Mouse (Mus musculus) heart, embryonic 13.5 days (tissue): ENCODE results near the gene Atp8b4. TPM values are rescaled to one million over a fixed set of nuclear protein-coding genes. Genes with fewer than 3 reads are reported as not detected.

Source experiments
- ATAC-seq: fragments of 200-750 bp; cut with Nextera tagmentation; 2 replicates; pipeline ENCODE4 v1.8.0; 2017; ENCODE audit warnings: moderate TSS enrichment; ENCODE audit not compliant: insufficient number of reproducible peaks, low FRiP score, low TSS enrichment; ENCODE audit errors: extremely low read depth
- H3K27ac ChIP-seq: fragments of 300-500 bp; sonication (generic); replicated peaks from 2 replicates; pipeline ENCODE4 v1.5.1; 2015; ENCODE audit warnings: moderate library complexity, mild to moderate bottlenecking, inconsistent platforms
- H3K27me3 ChIP-seq: fragments of 300-500 bp; sonication (generic); replicated peaks from 2 replicates; pipeline ENCODE4 v1.6.1; 2015; ENCODE audit warnings: mild to moderate bottlenecking, inconsistent platforms
- H3K36me3 ChIP-seq: fragments of 300-500 bp; sonication (generic); 2 replicates; pipeline ENCODE4 v1.6.1; 2015; ENCODE audit warnings: mild to moderate bottlenecking, inconsistent platforms
- H3K4me1 ChIP-seq: fragments of 300-500 bp; sonication (generic); 2 replicates; pipeline ENCODE4 v1.6.1; 2015; ENCODE audit warnings: inconsistent platforms
- H3K4me2 ChIP-seq: fragments of 300-500 bp; sonication (generic); 2 replicates; pipeline ENCODE4 v1.6.1; 2015; ENCODE audit warnings: inconsistent platforms, mild to moderate bottlenecking, moderate library complexity
- H3K4me3 ChIP-seq: fragments of 300-500 bp; sonication (generic); 2 replicates; pipeline ENCODE4 v1.5.1; 2015; ENCODE audit warnings: moderate library complexity, mild to moderate bottlenecking, inconsistent platforms
- H3K9ac ChIP-seq: fragments of 300-500 bp; sonication (generic); 2 replicates; pipeline ENCODE4 v1.6.1; 2015; ENCODE audit warnings: inconsistent platforms, mild to moderate bottlenecking, moderate library complexity
- H3K9me3 ChIP-seq: fragments of 300-500 bp; sonication (generic); 2 replicates; pipeline ENCODE4 v1.6.1; 2016; ENCODE audit warnings: inconsistent platforms
- WGBS: fragments of 180-500 bp; shearing (Covaris S2); methylation state at CpG from one replicate; pipeline ENCODE4 v1.1.7; 2015; ENCODE audit warnings: mixed read lengths; 5-methylcytosine and 5-hydroxymethylcytosine counted together
- polyA plus RNA-seq: library from polyadenylated mRNA; unstranded; fragments of >200 nt; fragmentation: Nextera tagmentation; extraction: Ambion mirVana; gene quantifications from 2 replicates; pipeline ENCODE4 v1.2.1, GENCODE M21; 2015

Gene Atp8b4
- polyA plus RNA-seq, 1 experiment from 2014 or later, result 0.27 TPM

DNA sequence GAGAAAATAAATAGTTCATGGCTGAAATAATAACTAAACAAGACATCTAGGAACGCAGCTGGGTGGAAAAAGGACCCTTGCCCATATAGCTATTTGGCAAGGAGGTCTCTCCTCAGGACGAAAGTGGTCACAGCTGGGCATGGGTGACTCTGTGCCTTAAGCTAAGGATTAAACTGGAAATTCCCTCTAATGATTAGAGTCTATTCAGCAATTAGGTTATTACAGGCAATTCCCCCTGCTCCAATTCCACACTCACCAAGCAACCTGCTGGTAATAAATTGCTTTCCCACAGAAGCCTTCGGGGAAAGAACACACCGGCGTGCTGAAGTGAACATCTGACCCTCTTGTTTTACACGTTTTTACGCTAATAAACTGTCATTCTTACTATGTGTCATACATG, 5.2 kb downstream of the Atp8b4 start:
- Histone ChIP-seq H3K36me3 (no peaks in the 10 kb centered on the region), H3K4me3 (no peak overlapping the region), H3K4me2 (no peak overlapping the region), H3K4me1 (0 out of 2 replicates have a peak, but pooled peaks cover 6% of the 10 kb centered on the region), H3K27ac (no peak overlapping the region), H3K9me3 (no peaks in the 10 kb centered on the region), H3K27me3 (no peaks in the 10 kb centered on the region), H3K9ac (no peak overlapping the region)
- no peak for ATAC-seq
- WGBS, result 86% methylated on average over 7 of the region's 7 CpGs

DNA sequence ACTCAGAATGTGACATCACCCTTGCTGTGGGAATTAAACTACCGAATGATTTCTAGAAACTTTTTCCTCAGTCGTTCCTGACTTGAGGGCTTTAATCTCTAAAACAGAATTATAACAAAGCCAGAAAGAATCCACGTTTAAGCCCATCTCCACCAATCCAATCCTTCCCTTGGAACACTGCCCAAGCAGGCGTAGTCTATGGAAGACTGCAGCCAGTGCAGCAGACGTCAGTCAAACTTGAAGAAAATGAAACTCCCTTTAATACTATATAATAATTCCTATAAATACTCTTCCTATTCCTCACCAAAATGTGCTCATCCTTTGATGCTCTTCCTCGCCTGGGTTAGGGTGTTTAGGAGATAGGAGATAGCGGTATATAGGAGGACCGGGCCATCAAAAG, 7.2 kb downstream of the Atp8b4 start:
- H3K36me3 ChIP-seq, result no peaks in the 10 kb centered on the region
- H3K4me1 ChIP-seq, result 0 out of 2 replicates have a peak, but pooled peaks cover 6% of the 10 kb centered on the region
- H3K9me3 ChIP-seq, result no peaks in the 10 kb centered on the region
- no peak overlapping the region for H3K4me3 ChIP-seq
- no peak overlapping the region for H3K9ac ChIP-seq
- no peak overlapping the region for H3K27ac ChIP-seq
- H3K27me3 ChIP-seq, result no peaks in the 10 kb centered on the region
- WGBS, result 71% methylated on average over 8 of the region's 8 CpGs
- ATAC-seq, result no peak
- H3K4me2 ChIP-seq, result no peak overlapping the region

DNA sequence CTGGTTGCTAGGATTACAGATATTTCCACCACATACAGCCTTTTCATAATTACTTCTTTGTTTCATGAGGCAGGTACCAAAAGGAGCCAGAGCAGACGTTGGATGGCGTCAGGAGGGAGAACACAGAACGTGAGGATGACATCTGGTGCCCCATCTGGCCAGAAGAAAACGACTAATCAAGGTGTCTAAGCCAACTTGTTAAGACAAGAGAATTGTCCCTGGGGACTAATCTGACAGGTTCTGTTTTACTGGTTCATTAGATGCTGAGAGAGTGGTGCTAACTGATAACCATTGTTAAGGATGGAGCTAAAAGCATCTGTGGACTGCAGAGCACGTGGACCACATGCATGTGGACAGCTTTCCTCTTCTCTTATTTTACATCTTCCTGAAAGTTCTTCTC, 7.8 kb downstream of the Atp8b4 start:
- Histone ChIP-seq H3K27ac (no peak overlapping the region), H3K4me1 (0 out of 2 replicates have a peak, but pooled peaks cover 6% of the 10 kb centered on the region), H3K36me3 (no peaks in the 10 kb centered on the region), H3K9me3 (no peaks in the 10 kb centered on the region), H3K9ac (no peak overlapping the region), H3K4me3 (no peak overlapping the region), H3K27me3 (no peaks in the 10 kb centered on the region), H3K4me2 (no peak overlapping the region)
- ATAC-seq, result no peak
- WGBS, result 51% methylated on average over 5 of the region's 5 CpGs

DNA sequence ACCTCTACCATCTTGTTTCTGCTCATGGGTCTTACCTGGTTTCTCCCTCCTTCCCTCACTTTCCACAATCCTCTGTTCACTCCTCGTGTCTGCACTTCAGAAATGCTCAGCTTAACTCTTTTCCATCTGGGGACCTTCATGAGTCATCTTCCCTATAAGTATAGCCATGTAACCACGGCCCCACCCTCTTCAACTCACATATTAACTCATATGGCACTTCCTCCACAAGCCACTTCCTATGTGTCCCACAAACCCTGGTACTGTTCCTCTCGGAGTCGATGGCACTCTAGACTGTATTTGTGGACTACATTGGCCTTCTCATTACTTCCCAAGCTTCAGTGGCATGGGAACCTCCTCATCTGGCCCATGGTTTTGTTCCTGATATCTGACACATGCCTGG, 9.0 kb downstream of the Atp8b4 start:
- 0 out of 2 replicates have a peak, but pooled peaks cover 6% of the 10 kb centered on the region for H3K4me1 ChIP-seq
- H3K4me3 ChIP-seq, result no peak overlapping the region
- no peak overlapping the region for H3K27ac ChIP-seq
- ATAC-seq, result no peak
- no peaks in the 10 kb centered on the region for H3K36me3 ChIP-seq
- H3K4me2 ChIP-seq, result no peak overlapping the region
- no peaks in the 10 kb centered on the region for H3K27me3 ChIP-seq
- H3K9ac ChIP-seq, result no peak overlapping the region
- WGBS, result 77% methylated on average over 4 of the region's 4 CpGs
- no peaks in the 10 kb centered on the region for H3K9me3 ChIP-seq

DNA sequence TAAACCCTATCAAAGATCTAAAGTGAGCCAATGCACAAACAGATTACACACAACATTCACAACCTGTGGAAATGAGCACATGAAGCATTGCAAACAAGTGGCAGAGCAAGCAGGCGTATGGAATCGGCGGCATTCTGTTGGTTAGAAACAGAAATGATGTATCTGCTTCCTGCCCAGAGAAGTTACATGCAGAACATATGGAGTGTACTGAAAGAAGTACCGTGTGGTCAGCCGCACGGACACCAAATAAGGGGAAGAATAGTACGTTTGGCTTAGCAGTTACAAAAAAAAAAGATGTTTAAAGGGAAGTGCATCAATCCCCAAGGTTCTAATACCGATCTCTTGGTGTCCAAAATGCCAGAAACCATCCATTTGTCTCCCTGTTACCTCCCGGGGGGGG, 9.9 kb downstream of the Atp8b4 start:
- no peak overlapping the region for H3K4me3 ChIP-seq
- H3K9ac ChIP-seq, result no peak overlapping the region
- no peak overlapping the region for H3K4me2 ChIP-seq
- 76% methylated on average over 9 of the region's 9 CpGs for WGBS
- ATAC-seq, result no peak
- H3K27ac ChIP-seq, result no peak overlapping the region
- H3K36me3 ChIP-seq, result no peaks in the 10 kb centered on the region
- H3K9me3 ChIP-seq, result no peaks in the 10 kb centered on the region
- no peaks in the 10 kb centered on the region for H3K27me3 ChIP-seq
- 0 out of 2 replicates have a peak, but pooled peaks cover 6% of the 10 kb centered on the region for H3K4me1 ChIP-seq

DNA sequence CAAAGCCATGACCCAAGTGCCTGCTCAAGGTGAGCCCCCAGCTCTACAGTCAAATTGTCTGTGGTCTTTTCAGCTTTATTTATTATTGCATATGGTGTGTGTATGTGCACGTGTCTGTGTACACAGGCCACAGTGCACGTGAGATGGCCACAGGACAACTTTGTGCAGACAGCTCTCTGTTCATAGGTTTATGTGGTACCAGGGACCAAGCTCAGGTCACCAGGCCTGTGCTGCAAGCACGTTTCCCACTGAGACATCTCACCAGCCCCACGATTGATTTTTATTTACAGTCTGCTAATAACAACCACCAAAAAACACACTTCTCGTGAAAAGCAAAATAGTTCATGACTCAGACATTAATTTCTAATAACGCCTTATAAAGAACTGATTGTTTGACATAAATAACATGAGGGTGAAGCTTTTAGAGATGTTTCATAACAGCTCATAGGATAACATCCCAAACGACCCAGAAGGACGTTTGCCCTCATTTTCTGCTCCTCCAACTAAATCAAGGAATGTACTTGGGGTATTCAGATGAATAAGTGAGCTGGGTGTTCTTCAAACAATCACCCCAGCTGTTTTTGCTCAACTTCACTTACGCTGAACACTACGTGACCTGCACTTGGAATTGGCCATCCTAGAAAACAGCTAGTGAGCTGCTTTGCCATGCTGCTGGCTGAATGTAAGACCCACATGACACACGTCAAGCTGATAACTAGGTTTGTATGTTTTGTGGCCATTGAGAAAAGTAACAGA, 15.0 kb downstream of the Atp8b4 start:
- WGBS, result 71% methylated on average over 11 of the region's 11 CpGs

DNA sequence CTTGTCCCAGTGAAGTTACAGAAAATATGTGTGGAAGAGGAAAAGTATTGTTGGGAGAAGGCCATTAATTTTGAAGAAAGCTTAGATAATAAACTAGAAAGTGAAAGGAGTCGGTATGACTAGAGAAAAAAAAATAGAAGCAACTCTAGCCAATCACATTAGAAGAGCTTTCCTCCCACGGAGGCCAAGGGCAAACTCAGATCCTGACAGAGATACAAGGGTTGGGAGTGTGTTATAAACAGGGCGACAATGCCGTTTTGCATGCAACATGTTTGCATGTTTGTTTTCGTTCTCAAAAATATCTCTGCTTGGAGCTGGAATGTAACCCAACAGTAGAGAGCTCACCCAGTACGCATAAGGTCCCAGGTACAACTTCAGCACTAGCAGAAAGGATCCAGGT, 17.1 kb downstream of the Atp8b4 start:
- no peak overlapping the region for H3K27ac ChIP-seq
- 65% methylated on average over 6 of the region's 6 CpGs for WGBS
- H3K27me3 ChIP-seq, result no peaks in the 10 kb centered on the region
- H3K9me3 ChIP-seq, result no peaks in the 10 kb centered on the region
- ATAC-seq, result no peak
- no peak overlapping the region for H3K4me2 ChIP-seq
- no peaks in the 10 kb centered on the region for H3K4me1 ChIP-seq
- no peak overlapping the region for H3K9ac ChIP-seq
- no peak overlapping the region for H3K4me3 ChIP-seq
- H3K36me3 ChIP-seq, result no peaks in the 10 kb centered on the region

More for the DNA sequence above, 15.0 kb downstream of the Atp8b4 start:
- Histone ChIP-seq H3K4me2 (no peak overlapping the region), H3K27ac (no peak overlapping the region), H3K9me3 (no peaks in the 10 kb centered on the region), H3K36me3 (no peaks in the 10 kb centered on the region), H3K4me3 (no peak overlapping the region), H3K27me3 (no peaks in the 10 kb centered on the region), H3K4me1 (no peaks in the 10 kb centered on the region), H3K9ac (no peak overlapping the region)
- ATAC-seq, result no peak

DNA sequence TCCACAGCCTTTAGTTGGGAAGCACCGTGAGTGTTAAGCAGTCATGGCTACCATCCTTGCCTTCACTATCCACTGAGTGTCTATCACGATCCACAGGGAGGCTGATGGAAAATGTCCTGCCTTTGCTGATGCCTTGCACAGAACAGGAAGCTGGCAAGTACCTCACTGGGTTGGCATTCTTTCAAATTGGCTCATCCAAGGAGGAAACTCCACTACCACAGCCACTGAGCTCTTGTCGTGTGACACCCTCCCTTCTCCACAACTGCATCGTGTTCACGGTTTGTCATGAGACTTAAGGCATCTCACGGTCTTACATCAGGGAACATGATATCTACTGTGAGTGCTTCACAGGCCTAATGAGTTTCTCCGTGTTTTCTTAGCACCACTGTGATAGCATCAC, 22.9 kb downstream of the Atp8b4 start:
- WGBS, result 67% methylated on average over 7 of the region's 7 CpGs
- Histone ChIP-seq H3K36me3 (no peaks in the 10 kb centered on the region), H3K27me3 (no peaks in the 10 kb centered on the region), H3K27ac (no peak overlapping the region), H3K4me2 (no peak overlapping the region), H3K4me1 (no peaks in the 10 kb centered on the region), H3K9me3 (no peaks in the 10 kb centered on the region), H3K9ac (no peak overlapping the region), H3K4me3 (no peak overlapping the region)
- no peak for ATAC-seq

DNA sequence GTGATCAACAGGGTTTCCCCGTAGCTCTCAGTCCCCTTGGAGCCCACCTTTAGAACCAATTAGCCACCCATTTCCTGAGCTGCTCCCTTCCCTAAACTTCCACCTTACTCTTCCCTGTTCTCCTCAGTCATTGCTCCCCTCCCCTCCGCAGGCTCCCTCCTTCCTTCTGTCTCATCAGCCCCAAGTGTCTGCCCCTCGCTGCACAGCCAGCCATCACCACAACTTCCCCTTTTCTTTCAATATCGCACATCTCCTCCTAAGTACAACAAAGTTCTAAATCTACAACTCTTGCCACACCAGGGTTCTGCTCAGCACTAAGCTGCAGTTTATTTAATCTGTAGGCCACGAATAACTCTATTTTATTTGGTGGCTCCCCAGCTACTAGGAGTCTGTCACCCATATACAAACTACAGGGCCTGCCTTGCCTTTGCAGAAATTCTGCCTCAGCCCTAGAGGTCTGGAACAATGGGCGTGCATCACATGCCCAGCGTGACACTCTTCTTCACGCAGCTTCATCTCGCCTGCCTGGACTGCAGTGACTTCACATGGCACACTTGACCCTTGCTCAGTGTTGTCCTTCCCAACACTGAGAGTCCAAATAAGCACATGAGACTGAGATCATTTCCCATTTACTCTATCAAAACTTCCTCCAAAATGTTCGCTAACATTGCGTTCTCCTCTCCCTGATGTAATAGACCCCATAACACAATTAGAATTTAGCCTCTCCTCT, 24.6 kb downstream of the Atp8b4 start:
- no peak for ATAC-seq
- Histone ChIP-seq H3K4me1 (no peaks in the 10 kb centered on the region), H3K9ac (no peak overlapping the region), H3K36me3 (no peaks in the 10 kb centered on the region), H3K4me3 (no peak overlapping the region), H3K27ac (no peak overlapping the region), H3K27me3 (no peaks in the 10 kb centered on the region), H3K9me3 (no peaks in the 10 kb centered on the region), H3K4me2 (no peak overlapping the region)
- 80% methylated on average over 11 of the region's 11 CpGs for WGBS

DNA sequence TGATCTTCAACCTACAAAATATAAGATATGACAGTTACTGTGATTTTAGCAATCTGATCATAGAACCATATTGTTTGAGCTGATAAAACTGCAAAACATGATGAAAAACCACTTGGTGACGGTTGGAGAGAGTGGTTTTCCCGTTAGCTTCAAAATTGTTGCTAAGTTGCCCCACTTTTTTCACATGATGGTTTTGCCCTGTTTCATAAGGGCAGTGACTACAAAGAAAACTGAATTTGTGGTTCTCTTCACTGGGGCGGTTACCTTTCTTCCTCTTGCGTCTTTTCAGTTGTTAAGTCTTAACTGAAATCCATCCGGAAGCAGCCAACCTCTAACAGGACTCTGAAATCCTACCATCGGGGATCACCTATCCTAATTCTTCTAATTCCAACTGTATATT, 26.5 kb downstream of the Atp8b4 start:
- Histone ChIP-seq H3K27me3 (no peaks in the 10 kb centered on the region), H3K4me2 (no peak overlapping the region), H3K4me1 (no peaks in the 10 kb centered on the region), H3K27ac (no peak overlapping the region), H3K4me3 (no peak overlapping the region), H3K9ac (no peak overlapping the region), H3K9me3 (no peaks in the 10 kb centered on the region), H3K36me3 (no peaks in the 10 kb centered on the region)
- no peak for ATAC-seq
- 80% methylated on average over 6 of the region's 6 CpGs for WGBS

DNA sequence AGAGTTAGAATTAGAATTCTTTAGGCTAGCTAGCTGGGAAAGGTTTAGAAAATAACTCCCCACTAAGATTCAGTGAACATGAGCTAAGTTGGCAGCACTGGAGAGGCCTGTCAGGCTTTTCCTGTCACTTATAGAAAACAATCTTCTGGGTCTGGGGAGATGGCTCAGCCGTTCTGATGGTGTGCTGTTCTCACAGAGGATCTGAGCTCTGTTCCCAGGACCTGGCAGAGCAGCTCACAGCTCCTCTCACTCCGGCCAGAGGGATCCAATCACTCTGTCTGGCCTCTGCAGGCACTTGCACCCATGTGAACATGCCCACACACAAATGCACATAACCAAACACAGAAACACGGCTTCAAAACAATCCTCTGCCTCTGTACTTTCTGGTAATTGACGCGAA, 27.6 kb downstream of the Atp8b4 start:
- no peaks in the 10 kb centered on the region for H3K36me3 ChIP-seq
- no peak overlapping the region for H3K4me3 ChIP-seq
- WGBS, result 55% methylated on average over 5 of the region's 5 CpGs
- H3K4me1 ChIP-seq, result no peaks in the 10 kb centered on the region
- no peaks in the 10 kb centered on the region for H3K27me3 ChIP-seq
- H3K9me3 ChIP-seq, result no peaks in the 10 kb centered on the region
- no peak overlapping the region for H3K4me2 ChIP-seq
- no peak overlapping the region for H3K27ac ChIP-seq
- no peak for ATAC-seq
- no peak overlapping the region for H3K9ac ChIP-seq

DNA sequence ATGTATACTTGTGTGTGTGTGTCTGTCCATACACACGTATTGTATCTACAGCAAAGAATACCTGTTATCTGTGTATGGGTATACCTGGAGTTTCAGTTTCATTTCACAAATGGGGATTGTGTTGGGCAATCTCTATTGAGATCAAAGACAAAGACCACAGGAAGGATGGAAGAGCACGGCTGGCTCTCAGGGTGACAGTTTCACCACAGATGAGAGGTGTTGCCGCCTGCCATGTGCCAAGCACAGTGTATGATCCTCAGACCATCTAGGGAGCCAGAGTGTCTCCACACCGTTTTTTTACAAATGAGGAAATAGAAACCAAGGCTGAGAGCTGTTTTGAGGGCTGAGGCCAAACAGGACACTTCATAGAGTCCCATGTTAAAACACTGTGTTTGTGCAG, 32.7 kb downstream of the Atp8b4 start:
- no peaks in the 10 kb centered on the region for H3K9me3 ChIP-seq
- no peak for ATAC-seq
- H3K9ac ChIP-seq, result no peak overlapping the region

More for the DNA sequence above, 32.7 kb downstream of the Atp8b4 start:
- Histone ChIP-seq H3K27ac (no peak overlapping the region), H3K4me2 (no peak overlapping the region), H3K27me3 (no peaks in the 10 kb centered on the region), H3K36me3 (no peaks in the 10 kb centered on the region), H3K4me1 (no peaks in the 10 kb centered on the region), H3K4me3 (no peak overlapping the region)
- WGBS, result 65% methylated on average over 4 of the region's 4 CpGs
